Mouse (Mus musculus) neural tube, embryonic 11.5 days (tissue): ENCODE measurements around the gene Mphosph6. TPM values are rescaled to one million over a fixed set of nuclear protein-coding genes. Genes with fewer than 3 reads are reported as not detected.

Experiments used
- ATAC-seq: fragments of 200-750 bp; cut with Nextera tagmentation; 2 replicates; pipeline ENCODE4 v1.8.0; 2017; ENCODE audit warnings: moderate number of reproducible peaks, mild to moderate bottlenecking, moderate TSS enrichment, moderate library complexity; ENCODE audit not compliant: insufficient read depth, low FRiP score, low TSS enrichment
- DNase-seq: peaks from one replicate; pipeline ENCODE4 v3.0.0-alpha.2; 2015; ENCODE audit warnings: low spot score
- H3K27ac ChIP-seq: fragments of 300-500 bp; sonication (generic); 2 replicates; pipeline ENCODE4 v1.5.1; 2014; ENCODE audit warnings: low read depth, mild to moderate bottlenecking, low read length
- H3K27me3 ChIP-seq: fragments of 300-500 bp; sonication (generic); 2 replicates; pipeline ENCODE4 v1.6.1; 2014; ENCODE audit warnings: mild to moderate bottlenecking, low read length, mixed read lengths; ENCODE audit not compliant: control insufficient read depth, insufficient read depth
- H3K36me3 ChIP-seq: fragments of 300-500 bp; sonication (generic); 2 replicates; pipeline ENCODE4 v1.6.1; 2014; ENCODE audit warnings: mild to moderate bottlenecking, low read length, moderate library complexity, mixed read lengths; ENCODE audit not compliant: control insufficient read depth, insufficient read depth
- H3K4me1 ChIP-seq: fragments of 300-500 bp; sonication (generic); 2 replicates; pipeline ENCODE4 v1.6.1; 2014; ENCODE audit warnings: low read length, mixed read lengths; ENCODE audit not compliant: control insufficient read depth, insufficient read depth
- H3K4me2 ChIP-seq: fragments of 300-500 bp; sonication (generic); 2 replicates; pipeline ENCODE4 v1.6.1; 2014; ENCODE audit warnings: low read depth, mild to moderate bottlenecking, moderate library complexity
- H3K4me3 ChIP-seq: fragments of 300-500 bp; sonication (generic); 2 replicates; pipeline ENCODE4 v1.5.1; 2014; ENCODE audit warnings: low read depth, low read length
- H3K9ac ChIP-seq: fragments of 300-500 bp; sonication (generic); 2 replicates; pipeline ENCODE4 v1.6.1; 2014; ENCODE audit warnings: mild to moderate bottlenecking, low read length
- H3K9me3 ChIP-seq: fragments of 300-500 bp; sonication (generic); 2 replicates; pipeline ENCODE4 v1.6.1; 2016; ENCODE audit warnings: low read length; ENCODE audit not compliant: control insufficient read depth
- WGBS: fragments of 180-500 bp; shearing (Covaris S2); extraction: QIAGEN DNeasy Blood & Tissue Kit; methylation state at CpG from one replicate; pipeline ENCODE4 v1.1.7; 2014; 5-methylcytosine and 5-hydroxymethylcytosine counted together
- polyA plus RNA-seq: library from polyadenylated mRNA; unstranded; fragments of >200 nt; fragmentation: Nextera tagmentation; extraction: Ambion mirVana; gene quantifications from 2 replicates; pipeline ENCODE4 v1.2.1, GENCODE M21; 2014

The Mphosph6 gene
- polyA plus RNA-seq, 1 experiment from 2014 or later: 59.5 TPM

DNA sequence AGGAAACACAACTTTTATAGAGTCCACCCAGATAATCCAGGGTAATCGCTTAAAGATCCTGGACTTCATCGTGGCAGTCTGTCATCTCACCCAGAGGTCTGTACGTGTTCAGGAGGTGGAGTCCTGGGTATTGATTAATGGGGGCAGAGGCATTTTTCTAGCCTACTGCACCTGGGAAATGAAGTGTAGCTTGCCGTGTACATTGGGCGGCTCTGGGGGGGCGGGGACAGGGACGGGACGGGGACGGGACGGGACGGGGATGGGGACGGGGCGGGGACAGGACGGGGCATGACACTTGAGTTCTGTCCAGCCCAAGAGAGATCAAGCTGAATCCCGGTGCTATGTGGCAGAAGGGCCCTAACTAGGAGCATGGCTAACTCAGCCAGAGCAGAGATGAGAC lies 5.3 kb downstream of the Mphosph6 start:
- H3K36me3 ChIP-seq: peaks cover 2% of the 10 kb centered on the region; the same call in 1 of the 2 replicates
- WGBS: 95% methylated on average over 15 of the region's 15 CpGs
- no peaks in the 10 kb centered on the region for H3K9me3 ChIP-seq
- H3K4me1 ChIP-seq: peaks cover 6% of the 10 kb centered on the region; the same call in 1 of the 2 replicates
- H3K4me3 ChIP-seq: no peak overlapping the region
- ATAC-seq (no peak), DNase-seq (no peak)
- no peaks in the 10 kb centered on the region for H3K27me3 ChIP-seq
- no peak overlapping the region for H3K9ac ChIP-seq
- H3K27ac ChIP-seq: no peak overlapping the region
- H3K4me2 ChIP-seq: no peak overlapping the region

DNA sequence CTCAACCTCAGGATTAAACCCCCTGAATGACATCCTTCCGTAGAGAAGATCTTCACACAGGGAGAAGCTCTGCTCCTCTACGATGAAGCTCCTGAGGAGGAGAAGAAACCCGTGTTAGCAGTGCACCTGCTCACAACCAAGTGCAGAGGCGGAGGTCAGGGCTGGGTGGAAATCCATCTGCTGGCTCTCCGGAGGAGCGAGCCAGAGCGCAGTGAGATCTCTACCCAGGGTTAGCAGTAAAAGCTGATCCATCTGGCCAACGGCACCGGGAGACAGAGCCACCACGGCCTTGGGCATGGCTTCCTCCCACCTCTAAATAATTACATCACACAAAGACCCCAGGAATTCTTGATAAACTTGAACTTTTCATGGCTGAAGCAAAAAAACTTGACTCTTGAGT lies 7.2 kb downstream of the Mphosph6 start:
- Histone ChIP-seq H3K36me3 (peaks cover 5% of the 10 kb centered on the region), H3K27ac (no peak overlapping the region), H3K27me3 (no peaks in the 10 kb centered on the region), H3K4me2 (no peak overlapping the region), H3K9me3 (no peaks in the 10 kb centered on the region), H3K4me3 (no peak overlapping the region), H3K9ac (no peak overlapping the region), H3K4me1 (no peaks in the 10 kb centered on the region)
- DNase-seq: no peak
- 88% methylated on average over 10 of the region's 10 CpGs for WGBS
- ATAC-seq: no peak

DNA sequence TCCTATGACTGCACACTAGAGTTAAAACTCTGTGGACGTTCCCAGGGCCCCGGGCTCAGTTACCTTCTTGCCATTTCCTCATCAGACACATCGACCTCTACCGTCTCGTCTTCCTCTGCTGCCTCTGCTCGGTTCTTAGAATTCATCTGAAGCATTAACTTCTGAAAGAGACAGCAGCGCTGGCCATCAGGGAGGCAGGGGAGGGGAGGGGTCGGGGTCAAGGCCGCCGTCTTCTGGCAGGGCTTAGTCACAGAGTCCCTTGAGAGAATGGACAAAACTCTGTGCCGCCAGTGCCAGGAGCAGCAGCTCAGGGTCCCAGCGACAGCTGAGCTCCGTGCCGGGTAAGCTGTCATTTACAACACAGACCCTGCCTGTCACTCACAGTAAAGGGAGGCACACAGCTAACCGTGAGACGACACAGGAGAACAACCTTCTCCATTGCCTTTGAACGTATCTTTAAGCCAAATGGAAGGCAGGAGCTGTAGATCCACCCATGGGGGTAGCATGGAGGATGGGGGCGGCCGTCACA lies 9.1 kb downstream of the Mphosph6 start:
- no peaks in the 10 kb centered on the region for H3K4me1 ChIP-seq
- H3K27ac ChIP-seq: no peak overlapping the region
- H3K4me2 ChIP-seq: no peak overlapping the region
- H3K36me3 ChIP-seq: peaks cover 9% of the 10 kb centered on the region
- ATAC-seq: no peak
- H3K4me3 ChIP-seq: no peak overlapping the region
- H3K27me3 ChIP-seq: no peaks in the 10 kb centered on the region
- no peaks in the 10 kb centered on the region for H3K9me3 ChIP-seq
- no peak for DNase-seq
- 79% methylated on average over 19 of the region's 19 CpGs for WGBS
- no peak overlapping the region for H3K9ac ChIP-seq

DNA sequence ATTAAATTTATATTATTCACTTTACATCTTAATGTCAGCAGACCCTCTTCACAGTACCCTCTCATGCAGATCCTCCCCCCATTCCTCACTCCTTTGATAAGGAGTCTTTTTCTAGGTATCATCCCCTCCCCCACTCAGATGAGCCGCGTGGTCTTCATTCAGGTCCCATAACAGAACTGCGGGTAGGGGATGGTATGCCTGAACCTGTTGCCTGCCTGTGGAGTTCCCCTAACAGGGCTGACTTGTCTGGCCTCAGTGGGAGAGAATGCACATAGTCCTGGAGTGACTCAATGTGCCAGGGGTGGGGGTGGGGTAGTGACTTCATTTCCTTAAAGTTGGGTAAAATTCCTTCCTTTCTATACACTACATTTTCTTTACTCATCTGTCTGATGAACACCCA lies 15.3 kb downstream of the Mphosph6 start:
- H3K4me2 ChIP-seq: no peak overlapping the region
- peaks cover 4% of the 10 kb centered on the region; the same call in 1 of the 2 replicates for H3K9me3 ChIP-seq
- no peaks in the 10 kb centered on the region for H3K27me3 ChIP-seq
- peaks cover 10% of the 10 kb centered on the region for H3K36me3 ChIP-seq
- no peak overlapping the region for H3K4me3 ChIP-seq
- DNase-seq (no peak), ATAC-seq (no peak)
- no peak overlapping the region for H3K9ac ChIP-seq
- no peak overlapping the region for H3K27ac ChIP-seq
- no peaks in the 10 kb centered on the region for H3K4me1 ChIP-seq
- 92% methylated on average over 3 of the region's 3 CpGs for WGBS

DNA sequence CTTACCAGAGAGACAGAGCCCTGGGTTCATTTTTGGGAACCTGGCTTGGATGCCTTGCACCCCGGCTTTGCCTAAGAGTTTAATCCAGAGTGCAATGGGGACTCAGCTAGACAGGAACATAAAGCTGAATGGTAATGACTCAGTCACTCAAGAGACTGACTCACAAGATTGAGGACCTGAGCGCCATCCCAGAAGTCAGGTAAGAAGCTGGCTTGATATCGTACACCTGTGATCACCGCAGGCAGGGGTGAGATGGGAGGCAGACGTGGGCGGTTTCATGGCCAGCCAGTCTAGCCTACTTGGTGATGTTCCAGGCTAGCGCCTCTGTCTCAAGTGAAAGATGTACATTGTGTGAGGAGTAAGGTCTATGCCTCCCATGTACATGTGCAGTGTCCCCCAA lies 18.7 kb downstream of the Mphosph6 start:
- Histone ChIP-seq H3K4me3 (no peak overlapping the region), H3K4me2 (no peak overlapping the region), H3K27ac (no peak overlapping the region), H3K9ac (no peak overlapping the region), H3K9me3 (peaks cover 4% of the 10 kb centered on the region; the same call in 1 of the 2 replicates), H3K4me1 (no peaks in the 10 kb centered on the region), H3K27me3 (no peaks in the 10 kb centered on the region), H3K36me3 (peaks cover 4% of the 10 kb centered on the region)
- WGBS: 96% methylated on average over 7 of the region's 7 CpGs
- ATAC-seq (no peak), DNase-seq (no peak)

DNA sequence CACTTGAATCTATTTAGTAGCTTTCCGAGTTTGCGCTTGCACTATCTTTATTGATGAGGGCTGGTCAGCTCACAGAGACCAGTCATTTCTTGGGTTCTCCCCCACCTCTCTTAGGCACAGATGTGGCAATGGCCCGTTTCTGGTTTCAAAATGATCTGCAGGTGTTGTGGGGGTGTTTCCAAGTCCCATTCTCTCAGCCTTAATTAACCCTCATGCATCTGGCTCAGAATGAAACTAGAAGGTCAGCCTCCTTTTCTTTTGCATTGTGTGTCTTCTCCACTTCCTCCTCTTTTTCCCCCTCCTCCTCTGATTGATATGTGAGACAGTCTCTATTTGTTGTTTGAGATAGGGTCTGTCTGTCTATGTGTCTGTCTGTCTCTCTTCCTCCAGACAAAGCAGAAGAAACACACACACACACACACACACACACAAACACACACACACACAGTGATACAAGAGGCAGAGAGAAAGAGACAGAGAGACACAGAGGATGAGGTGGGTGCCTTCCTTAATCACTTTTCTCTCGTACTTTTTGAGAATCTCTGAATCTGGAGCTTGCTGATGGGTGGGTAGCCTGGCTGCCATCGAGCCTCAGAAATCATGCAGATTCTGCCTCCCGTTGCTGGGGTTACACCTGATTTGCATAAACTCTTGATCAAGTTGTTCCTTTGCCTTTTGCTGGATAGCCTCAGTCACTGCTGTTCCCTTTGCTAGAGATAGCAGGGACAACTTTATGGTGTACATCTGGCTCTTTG lies 20.2 kb downstream of the Mphosph6 start:
- 66% methylated on average over 6 of the region's 6 CpGs for WGBS
- H3K4me3 ChIP-seq: no peak overlapping the region
- ATAC-seq: no peak
- H3K4me2 ChIP-seq: no peak overlapping the region
- H3K27ac ChIP-seq: no peak overlapping the region
- no peaks in the 10 kb centered on the region for H3K36me3 ChIP-seq
- no peaks in the 10 kb centered on the region for H3K9me3 ChIP-seq
- no peaks in the 10 kb centered on the region for H3K27me3 ChIP-seq
- no peak for DNase-seq
- H3K9ac ChIP-seq: no peak overlapping the region
- H3K4me1 ChIP-seq: no peaks in the 10 kb centered on the region

DNA sequence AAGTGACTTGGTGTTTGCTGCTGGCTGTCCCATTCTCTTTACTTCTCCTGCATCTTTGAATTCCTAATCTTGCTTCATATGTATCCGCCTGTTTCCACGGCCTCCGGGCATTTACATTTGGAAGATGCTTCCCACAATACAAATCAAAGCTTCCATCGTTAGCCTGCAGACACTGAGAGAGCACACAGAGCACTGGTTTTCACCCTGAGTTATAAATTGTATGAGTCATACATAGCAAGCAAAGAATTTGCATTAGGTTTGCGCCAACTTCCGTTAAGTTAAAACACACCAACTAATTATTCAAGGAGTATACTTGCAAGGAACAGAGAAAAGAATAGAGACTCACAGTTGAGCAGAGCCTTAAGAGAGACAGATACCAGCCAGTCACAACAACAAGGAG lies 22.4 kb downstream of the Mphosph6 start:
- no peak overlapping the region for H3K4me3 ChIP-seq
- H3K27me3 ChIP-seq: no peaks in the 10 kb centered on the region
- H3K27ac ChIP-seq: no peak overlapping the region
- DNase-seq: no peak
- no peak for ATAC-seq
- 91% methylated on average over 6 of the region's 6 CpGs for WGBS
- no peak overlapping the region for H3K4me2 ChIP-seq
- H3K9ac ChIP-seq: no peak overlapping the region
- no peaks in the 10 kb centered on the region for H3K36me3 ChIP-seq
- H3K9me3 ChIP-seq: no peaks in the 10 kb centered on the region
- H3K4me1 ChIP-seq: no peaks in the 10 kb centered on the region

DNA sequence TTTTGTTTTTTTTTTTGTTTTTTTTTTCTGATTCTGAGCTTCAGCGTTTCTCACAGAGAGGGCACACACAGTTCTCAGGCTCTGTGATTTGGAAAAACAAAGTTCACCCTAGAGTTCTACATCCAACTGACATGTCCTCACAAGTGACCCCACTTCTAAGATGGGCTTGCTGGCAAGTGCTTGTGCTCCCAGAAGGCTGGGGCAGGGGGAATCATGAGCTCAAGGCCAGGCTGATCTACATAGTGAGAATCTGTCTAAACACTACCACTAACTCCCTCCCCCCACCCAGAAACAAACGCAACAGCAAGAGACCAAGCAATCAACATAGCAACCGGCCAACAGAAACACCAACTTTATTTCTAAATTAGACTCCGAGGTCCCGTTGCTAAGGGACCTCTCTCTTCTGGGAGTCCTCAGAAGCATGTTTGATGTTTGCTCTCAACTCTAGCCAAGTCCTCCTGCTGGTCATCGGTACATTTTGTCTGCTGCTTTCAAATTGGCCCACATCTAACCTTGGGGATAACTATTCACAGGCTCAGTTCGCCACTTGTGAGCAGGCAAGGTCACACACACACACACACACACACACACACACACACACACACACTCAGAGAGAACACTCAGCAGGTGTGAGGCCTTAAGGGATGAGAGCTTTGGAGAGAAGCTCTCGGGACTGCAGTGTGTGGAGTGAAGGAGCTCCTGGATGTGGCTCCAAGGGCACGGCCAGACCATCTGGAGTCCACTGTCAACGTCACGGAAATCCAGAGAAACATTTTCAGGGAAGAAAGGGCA lies 23.0 kb downstream of the Mphosph6 start:
- H3K36me3 ChIP-seq: no peaks in the 10 kb centered on the region
- no peak overlapping the region for H3K4me3 ChIP-seq
- DNase-seq (no peak), ATAC-seq (no peak)
- H3K4me1 ChIP-seq: no peaks in the 10 kb centered on the region
- H3K27me3 ChIP-seq: no peaks in the 10 kb centered on the region
- no peaks in the 10 kb centered on the region for H3K9me3 ChIP-seq
- 78% methylated on average over 11 of the region's 11 CpGs for WGBS
- H3K27ac ChIP-seq: no peak overlapping the region
- no peak overlapping the region for H3K4me2 ChIP-seq
- H3K9ac ChIP-seq: no peak overlapping the region
